Mouse (Mus musculus) ovary, postnatal 36 days (tissue): ENCODE results near the gene Adam10.

Source experiments
- DNase-seq: peaks from one replicate; pipeline ENCODE4 v3.0.0; 2022; ENCODE audit warnings: low spot score, mixed read lengths

Gene Adam10

DNA sequence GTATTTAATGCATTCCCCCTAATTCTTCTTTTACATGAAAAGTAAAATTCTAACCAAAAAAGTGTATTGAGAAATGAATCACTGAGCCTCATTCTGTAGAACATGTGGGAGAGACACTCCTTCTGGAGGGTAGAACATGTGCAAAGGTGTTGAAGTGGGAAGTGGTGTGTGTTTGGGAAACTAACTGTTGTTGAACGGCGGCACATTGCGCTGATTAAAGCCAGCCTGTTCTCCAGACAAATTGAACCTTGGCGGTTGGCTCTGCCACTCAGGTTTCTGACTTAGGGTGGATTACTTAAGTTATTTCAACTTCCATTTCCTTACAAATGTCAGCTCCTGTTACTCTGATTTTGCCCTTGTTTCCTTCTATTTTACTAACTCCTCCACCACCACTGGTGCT, 5.1 kb upstream of the Adam10 start:
- no peak for DNase-seq

DNA sequence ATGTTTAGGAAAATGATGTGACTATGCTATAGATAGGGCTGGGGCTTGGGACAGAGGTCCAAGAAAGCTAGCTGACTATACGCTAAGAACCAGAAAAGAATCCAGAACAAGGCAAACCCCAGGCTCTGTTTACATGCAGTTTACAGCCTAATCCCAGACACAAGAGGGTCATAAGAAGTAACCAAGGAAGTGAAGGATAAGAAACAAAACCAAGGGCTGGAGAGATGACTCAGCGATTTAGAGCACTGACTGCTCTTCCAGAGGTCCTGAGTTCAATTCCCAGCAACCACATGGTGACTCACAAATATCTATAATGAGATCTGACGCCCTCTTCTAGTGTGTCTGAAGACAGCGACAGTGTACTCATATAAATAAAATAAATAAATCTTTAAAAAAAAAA, 3.7 kb upstream of the Adam10 start:
- no peak for DNase-seq

- no peak for DNase-seq
These were observed 2.8 kb upstream of the Adam10 start for GRCm38 (mm10) chr9:70675961-70676360.

- DNase-seq: peak; percentile 61
These were observed 615 bp downstream of the Adam10 start for GRCm38 (mm10) chr9:70679132-70680091.

DNA sequence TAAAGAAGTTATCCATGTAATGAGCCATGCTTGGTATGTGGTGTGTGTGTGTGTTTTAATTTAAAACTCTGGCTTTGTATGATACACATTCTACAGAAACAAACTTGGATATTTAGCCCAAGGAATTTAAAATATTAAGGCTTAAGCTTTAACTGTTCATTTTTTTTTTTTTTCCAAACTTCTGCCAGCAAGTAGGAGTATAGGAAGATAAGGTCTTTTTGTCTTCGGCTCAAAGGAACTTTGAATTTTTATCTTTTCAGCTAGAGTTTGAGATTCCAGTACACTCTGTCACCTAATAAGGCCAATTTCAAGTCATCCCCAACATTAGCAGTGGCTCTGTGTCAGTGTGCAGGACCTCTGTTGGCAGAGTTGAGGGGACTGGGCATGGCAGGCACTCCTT, 3.4 kb downstream of the Adam10 start:
- no peak for DNase-seq

- DNase-seq: no peak
These were observed 9.6 kb downstream of the Adam10 start for GRCm38 (mm10) chr9:70688301-70688968.

- DNase-seq: no peak
These were observed 11.1 kb downstream of the Adam10 start for GRCm38 (mm10) chr9:70689926-70690325.

DNA sequence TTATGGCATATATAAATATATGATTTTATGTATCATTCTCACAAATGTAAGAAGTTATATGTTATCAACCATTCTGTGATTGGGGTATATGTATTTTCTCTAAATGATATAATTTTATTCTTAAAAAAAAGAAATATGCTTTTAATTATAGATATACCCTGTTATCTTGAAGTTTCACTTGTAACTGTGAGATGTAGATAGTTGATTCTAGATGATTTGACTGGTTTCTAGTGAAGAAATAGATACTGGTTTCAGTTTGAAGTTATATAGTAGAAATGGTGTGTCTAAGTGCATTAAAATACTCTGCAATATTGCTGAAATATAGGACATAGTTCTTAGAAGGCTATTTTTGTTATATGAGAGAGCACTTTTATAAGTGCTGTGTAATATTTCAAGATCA, 11.8 kb downstream of the Adam10 start:
- DNase-seq: no peak

DNA sequence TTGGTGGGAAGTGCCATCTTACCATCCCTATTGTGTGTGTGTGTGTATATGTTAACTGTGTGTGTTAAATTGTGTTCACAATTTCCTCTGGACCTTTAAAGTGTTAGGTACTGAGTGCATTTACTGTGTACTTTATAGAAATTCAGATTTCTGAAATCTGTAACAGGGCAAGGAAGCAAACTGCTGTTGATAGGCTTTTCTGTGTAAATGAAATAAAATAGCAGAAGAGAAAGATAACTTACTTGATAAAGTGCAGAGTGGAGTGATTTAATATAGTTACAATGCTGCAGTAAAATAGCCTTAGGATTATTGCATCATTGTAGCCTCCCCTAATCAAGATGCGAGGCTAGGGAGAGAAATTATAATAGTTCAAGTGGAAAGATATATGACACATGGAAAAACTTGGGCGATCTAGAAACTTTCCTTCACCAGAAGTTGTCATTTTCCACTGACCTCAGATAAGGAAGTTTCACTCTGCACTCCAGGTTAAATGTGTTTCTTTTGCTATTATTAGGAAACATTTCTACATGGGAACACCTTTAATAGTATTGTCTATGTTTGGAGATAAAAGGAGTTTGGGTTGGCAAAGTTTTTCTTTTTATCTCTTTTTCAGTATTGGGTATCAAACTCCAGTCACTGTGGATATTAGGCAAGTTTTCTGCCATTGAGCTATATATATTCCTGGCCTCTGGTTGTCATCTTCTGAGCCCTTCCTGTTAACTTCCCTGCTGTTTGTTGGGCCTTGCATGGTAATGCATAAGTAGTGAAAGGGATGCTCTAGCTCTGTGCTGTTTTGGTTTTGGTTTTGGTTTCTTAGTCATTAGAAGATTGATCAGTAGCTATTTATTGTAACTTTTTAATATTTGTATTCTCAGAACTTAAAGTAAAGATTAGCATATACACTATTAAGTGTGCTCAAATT, 13.2 kb downstream of the Adam10 start:
- no peak for DNase-seq

DNA sequence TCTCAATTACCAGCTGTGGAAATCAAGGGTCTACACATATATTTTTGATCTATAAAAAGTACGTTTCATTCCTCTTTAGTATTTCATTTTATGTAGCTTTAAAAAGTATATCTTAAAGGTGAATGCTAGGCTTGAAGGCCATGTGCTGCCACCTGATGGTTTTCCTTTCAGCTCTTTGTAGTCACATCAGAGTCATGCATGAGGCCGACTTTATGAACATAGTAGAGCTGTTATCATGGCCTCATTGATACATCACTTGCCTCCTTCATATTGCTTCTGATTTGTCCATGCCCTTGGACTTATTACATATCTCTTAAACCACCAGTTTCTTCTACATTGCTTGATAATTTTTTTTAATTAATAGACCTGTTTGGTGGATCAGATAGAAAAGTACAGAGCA, 16.9 kb downstream of the Adam10 start:
- no peak for DNase-seq

DNA sequence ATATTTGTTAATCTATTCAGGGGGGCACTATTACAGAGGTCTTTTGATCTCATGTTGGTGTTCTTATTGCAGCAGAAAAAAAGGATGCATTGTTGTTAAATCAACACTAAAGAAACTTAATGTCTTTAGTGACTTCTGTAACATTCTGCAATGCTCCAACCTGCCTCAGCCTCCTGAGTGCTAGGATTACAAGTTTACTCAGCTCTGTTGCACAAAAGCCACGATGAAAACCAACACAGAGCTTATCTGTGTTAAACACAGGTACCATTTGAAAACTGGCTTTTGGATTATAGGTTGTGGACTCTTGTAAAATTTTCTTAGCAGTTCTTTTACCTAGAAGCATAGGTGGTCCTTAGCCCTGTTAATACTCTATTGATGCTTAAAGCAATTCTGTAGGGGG, 19.3 kb downstream of the Adam10 start:
- no peak for DNase-seq

GRCm38 (mm10) chr9:70703597-70704203, 24.9 kb downstream of the Adam10 start:
- DNase-seq: no peak

DNA sequence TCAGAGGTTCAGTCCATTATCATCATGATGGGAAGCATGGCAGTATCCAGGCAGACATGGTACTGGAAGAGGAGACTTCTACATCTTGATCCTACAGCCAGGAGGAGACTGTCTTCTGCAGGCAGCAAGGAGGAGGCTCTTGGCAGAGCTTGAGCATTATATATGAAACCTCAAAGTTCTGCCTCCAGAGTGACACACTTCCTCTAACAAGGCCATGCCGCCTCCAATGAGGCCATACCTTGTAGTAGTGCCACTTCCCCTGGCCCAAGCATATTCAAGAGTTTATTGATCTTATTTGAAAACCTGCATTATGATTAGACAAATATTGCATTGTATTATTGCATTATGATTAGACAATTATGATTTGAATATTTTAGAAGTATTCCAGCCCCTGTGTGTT, 27.6 kb downstream of the Adam10 start:
- no peak for DNase-seq

DNA sequence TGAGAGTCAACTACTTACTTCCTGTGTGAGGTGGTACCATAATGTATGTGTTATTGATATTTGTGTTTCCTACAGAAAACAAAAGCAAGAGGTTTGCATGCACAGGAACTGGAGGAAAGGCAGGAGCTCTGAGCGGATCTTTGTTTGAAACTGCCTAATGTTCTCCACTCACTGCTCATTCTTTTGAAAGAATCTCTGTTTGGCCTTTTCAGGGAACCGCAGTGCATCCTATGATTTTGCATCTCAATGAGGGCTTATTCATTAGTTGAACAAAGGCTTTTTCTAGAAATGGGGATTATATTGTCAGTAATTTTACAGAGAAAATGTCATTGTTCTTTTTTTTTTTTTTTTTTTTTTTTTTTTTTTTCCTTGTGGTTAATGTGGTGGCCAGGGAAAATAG, 50.7 kb downstream of the Adam10 start:
- no peak for DNase-seq

GRCm38 (mm10) chr9:70731079-70731478, 52.3 kb downstream of the Adam10 start:
- DNase-seq: no peak

GRCm38 (mm10) chr9:70733208-70733607, 54.4 kb downstream of the Adam10 start:
- DNase-seq: no peak

DNA sequence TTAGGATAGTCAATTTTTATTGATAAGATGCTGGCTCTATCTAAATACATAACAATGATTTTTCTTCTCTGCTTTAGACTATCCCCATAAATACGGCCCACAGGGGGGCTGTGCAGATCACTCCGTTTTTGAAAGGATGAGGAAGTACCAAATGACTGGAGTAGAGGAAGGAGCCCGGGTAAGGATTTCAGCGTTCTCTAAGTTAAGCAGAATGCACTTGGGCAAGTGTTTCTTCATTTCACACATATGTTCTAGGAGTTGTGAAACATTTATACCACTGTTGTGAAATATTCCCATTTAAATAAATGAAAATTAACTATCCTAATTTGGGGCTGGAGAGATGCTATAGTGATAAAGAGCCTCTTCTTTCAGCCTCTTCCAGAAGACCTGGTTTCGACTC, 61.2 kb downstream of the Adam10 start:
- no peak for DNase-seq

DNA sequence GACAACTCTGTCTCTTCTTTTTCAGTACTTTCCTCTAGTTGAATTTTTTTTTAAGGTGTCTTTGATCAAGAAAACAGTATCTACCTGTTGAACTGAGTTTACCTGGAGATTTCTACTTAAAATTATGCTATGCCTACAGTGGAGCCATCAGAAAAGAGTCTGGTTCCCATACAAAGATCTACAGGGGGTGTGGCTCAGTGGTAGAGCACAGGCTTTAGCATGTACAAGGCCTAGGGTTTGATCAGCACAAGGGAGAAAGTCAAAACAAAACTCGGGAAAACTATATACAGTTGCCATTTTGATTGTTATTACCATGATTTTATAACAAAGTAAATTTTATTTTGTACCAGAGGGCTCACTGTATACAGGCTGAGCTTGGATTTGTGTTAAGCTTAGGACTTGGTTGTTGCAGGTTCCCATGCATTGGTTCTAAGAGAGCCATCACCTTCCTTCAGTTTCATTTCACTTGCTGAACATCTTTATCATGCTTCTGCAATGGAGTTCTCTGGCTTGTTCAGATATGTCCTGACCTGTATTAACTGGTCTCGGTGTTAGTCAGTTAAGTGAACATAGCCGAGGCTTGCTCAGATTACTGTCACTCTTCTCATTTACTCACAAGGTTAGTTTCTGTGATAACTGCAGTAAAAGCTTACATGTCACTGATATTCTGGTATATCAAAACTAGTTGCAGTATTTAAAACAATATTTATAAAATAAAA, 72.9 kb downstream of the Adam10 start:
- DNase-seq: no peak

DNA sequence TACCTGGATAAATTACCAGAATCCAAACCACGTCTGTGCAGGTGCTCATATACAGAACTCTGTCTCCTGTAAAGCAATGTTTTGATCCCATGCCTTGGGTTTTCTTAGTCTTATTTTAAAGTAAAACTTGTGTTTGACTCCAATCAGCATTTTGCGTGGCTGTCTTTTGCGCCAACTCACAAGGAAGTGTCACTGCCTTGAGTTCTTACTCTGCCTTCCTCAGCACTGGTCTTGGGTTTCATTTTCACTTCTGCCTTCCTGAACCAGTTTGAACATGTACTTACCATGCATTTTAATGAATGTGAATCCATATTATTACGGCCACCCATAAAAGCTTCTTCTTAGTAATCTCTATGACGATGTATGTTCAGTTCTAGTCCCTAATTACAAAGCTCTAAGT, 82.2 kb downstream of the Adam10 start:
- DNase-seq: no peak

DNA sequence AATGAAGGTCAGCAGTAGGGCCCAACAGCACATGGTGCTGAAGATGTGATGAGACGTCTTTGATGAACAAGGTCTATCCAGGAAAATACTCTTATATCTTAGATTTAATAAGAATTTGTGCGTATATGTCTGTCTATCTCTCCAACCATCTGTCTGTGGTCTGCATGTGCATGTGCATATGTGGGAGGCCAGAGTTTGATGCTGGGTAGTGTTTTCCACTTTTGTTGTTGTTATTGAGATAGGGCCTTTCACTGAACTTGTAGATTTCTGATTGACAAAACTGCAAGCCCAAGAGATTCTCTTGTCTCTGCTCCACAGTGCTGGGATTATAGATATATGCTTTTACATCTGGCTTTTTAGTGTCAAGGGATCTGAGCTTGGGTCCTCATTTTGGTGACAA, 96.7 kb downstream of the Adam10 start:
- no peak for DNase-seq

DNA sequence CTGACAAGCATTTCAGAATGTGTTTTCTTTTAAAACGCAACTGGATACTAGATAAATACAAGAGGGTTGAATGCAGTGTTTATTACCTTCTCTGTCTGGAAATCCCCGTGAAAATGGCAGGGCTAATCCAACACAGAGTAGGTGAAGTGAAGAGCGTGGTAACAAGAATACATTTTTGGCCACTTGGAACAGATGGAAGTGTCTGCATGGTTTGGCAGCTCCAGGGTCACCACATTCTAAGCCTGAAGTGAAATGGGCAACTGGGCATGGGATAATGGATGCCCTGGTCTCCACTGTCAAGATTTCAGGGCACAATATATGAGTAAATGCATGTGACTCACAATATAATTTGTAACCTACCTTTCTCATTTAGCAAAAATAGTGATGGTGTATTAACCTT, 103.4 kb downstream of the Adam10 start:
- DNase-seq: no peak
